Mouse (Mus musculus): ENCODE data around the gene Fam168a. TPM values are rescaled to one million over a fixed set of nuclear protein-coding genes. Genes with fewer than 3 reads are reported as not detected.
"Not testable (repeated sequence)": the region's sequence is repeated elsewhere in the genome, so short reads cannot be mapped to it uniquely, and the experiment has no call there.

The Fam168a gene
- polyA plus RNA-seq, 1 experiment from 2014 or later, result 118 TPM

GRCm38 (mm10) chr7:100840906-100841305, 134.5 kb downstream of the Fam168a start:
- no peak overlapping the region for H3K4me2 ChIP-seq (ENCODE audit: low read length)
- no peaks in the 10 kb centered on the region for H3K27me3 ChIP-seq (replicated peaks; ENCODE audit: control insufficient read depth, insufficient read depth, low read length)
- no peaks in the 10 kb centered on the region for H3K9me3 ChIP-seq (ENCODE audit: control insufficient read depth, low read length)
- peaks cover 10% of the 10 kb centered on the region for H3K36me3 ChIP-seq (ENCODE audit: control insufficient read depth, insufficient read depth)
- no peak overlapping the region for H3K4me3 ChIP-seq (replicated peaks; ENCODE audit: low read length)
- ATAC-seq, result no peak
- H3K9ac ChIP-seq (replicated peaks; ENCODE audit: low read depth, low read length), result no peak overlapping the region
- peaks cover 3% of the 10 kb centered on the region; the same call in 1 of the 2 replicates for H3K4me1 ChIP-seq (replicated peaks; ENCODE audit: control insufficient read depth, insufficient read depth, low read length)
- H3K27ac ChIP-seq (ENCODE audit: low read length), result no peak overlapping the region
- 98% methylated on average over 1 of the region's 1 CpGs for WGBS

DNA sequence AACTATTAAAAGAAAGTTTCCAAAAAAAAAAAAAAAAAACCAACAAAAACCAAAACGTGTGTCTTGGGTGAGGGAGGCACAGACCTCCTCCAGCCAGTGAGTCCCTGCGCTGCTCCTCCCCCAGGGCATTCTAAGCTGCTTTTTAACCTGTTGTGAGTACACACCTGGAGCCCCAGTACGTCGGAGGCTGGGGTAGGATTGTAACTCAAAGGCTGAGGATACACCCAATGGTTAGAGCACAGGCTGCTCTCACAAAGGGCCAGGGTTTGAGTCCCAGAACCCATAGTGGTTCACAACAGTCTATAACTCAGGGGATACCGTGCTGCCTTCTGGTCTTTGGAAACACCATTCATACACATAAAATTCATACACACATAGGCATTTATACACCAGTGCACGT, 135.2 kb downstream of the Fam168a start:
- peaks cover 3% of the 10 kb centered on the region; the same call in 1 of the 2 replicates for H3K4me1 ChIP-seq (replicated peaks; ENCODE audit: control insufficient read depth, insufficient read depth, low read length)
- H3K27me3 ChIP-seq (replicated peaks; ENCODE audit: control insufficient read depth, insufficient read depth, low read length), result no peaks in the 10 kb centered on the region
- no peak overlapping the region for H3K4me3 ChIP-seq (replicated peaks; ENCODE audit: low read length)
- H3K9me3 ChIP-seq (ENCODE audit: control insufficient read depth, low read length), result no peaks in the 10 kb centered on the region
- WGBS, result 94% methylated on average over 6 of the region's 6 CpGs
- no peak for ATAC-seq
- H3K9ac ChIP-seq (replicated peaks; ENCODE audit: low read depth, low read length), result no peak overlapping the region
- peaks cover 7% of the 10 kb centered on the region for H3K36me3 ChIP-seq (ENCODE audit: control insufficient read depth, insufficient read depth)
- H3K27ac ChIP-seq (ENCODE audit: low read length), result no peak overlapping the region
- no peak overlapping the region for H3K4me2 ChIP-seq (ENCODE audit: low read length)

DNA sequence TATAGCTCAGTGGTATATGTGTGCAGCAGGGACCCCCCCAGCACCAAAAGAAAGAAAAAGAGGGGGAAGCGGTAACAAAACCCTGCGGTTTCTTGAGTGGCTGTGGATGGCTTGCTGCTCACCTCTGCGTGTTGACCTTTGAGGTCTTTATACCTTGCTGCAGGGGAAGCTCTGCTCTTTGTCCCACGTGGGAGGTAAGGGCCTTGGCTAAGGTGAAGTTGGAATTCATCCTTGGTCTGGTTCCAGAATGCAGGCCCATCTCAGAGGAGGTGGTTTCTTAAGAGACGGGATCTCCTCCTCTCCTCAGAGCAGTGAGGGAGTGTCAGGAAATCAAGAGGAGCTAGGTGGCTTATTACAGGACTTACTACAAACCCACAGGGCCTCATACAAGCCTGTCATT, 135.7 kb downstream of the Fam168a start:
- Histone ChIP-seq H3K9ac (replicated peaks; ENCODE audit: low read depth, low read length) (no peak overlapping the region), H3K4me3 (replicated peaks; ENCODE audit: low read length) (no peak overlapping the region), H3K9me3 (ENCODE audit: control insufficient read depth, low read length) (no peaks in the 10 kb centered on the region), H3K27ac (ENCODE audit: low read length) (no peak overlapping the region), H3K4me2 (ENCODE audit: low read length) (no peak overlapping the region), H3K4me1 (replicated peaks; ENCODE audit: control insufficient read depth, insufficient read depth, low read length) (peaks cover 3% of the 10 kb centered on the region; the same call in 1 of the 2 replicates), H3K36me3 (ENCODE audit: control insufficient read depth, insufficient read depth) (peaks cover 1% of the 10 kb centered on the region), H3K27me3 (replicated peaks; ENCODE audit: control insufficient read depth, insufficient read depth, low read length) (no peaks in the 10 kb centered on the region)
- ATAC-seq, result no peak
- 88% methylated on average over 5 of the region's 5 CpGs for WGBS

- Histone ChIP-seq H3K4me3 (replicated peaks; ENCODE audit: low read length) (no peak overlapping the region), H3K9me3 (ENCODE audit: control insufficient read depth, low read length) (no peaks in the 10 kb centered on the region), H3K9ac (replicated peaks; ENCODE audit: low read depth, low read length) (no peak overlapping the region), H3K27ac (ENCODE audit: low read length) (no peak overlapping the region), H3K4me2 (ENCODE audit: low read length) (no peak overlapping the region), H3K4me1 (replicated peaks; ENCODE audit: control insufficient read depth, insufficient read depth, low read length) (peaks cover 3% of the 10 kb centered on the region; the same call in 1 of the 2 replicates), H3K36me3 (ENCODE audit: control insufficient read depth, insufficient read depth) (no peaks in the 10 kb centered on the region), H3K27me3 (replicated peaks; ENCODE audit: control insufficient read depth, insufficient read depth, low read length) (no peaks in the 10 kb centered on the region)
- no peak for ATAC-seq
- WGBS, result 87% methylated on average over 2 of the region's 2 CpGs
These were observed 137.4 kb downstream of the Fam168a start for GRCm38 (mm10) chr7:100843866-100844265.

DNA sequence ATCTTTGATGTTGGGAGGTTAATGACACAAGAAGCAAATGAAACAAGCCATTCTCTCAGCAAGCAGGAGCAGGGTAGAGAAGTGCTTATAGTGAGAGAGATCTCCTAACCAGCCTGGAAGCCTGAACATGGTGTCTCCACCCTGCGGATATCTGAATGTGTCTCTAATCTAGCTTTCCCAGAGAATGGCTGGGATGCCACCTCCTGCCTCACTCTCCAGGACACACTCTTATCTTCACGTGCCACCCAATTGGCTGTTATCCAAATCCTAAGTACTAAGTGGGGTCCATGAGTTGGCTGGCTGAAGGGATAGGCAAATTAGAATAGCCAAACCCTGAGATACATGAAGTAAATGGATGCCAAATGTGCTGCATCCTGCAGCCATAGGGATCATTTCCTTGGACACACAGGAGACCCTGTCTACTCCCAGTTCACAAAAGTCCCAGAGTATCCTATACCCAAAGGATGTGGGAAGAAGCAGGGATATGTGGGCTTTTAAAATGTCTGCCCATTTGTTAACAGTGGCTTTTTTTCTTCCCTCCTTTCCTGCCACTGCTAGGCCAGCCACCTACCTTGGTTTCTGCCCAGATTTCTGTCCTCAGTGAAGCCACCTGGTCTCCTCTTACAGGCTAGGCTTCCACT, 138.1 kb downstream of the Fam168a start:
- ATAC-seq, result no peak
- no peaks in the 10 kb centered on the region for H3K36me3 ChIP-seq (ENCODE audit: control insufficient read depth, insufficient read depth)
- no peak overlapping the region for H3K4me3 ChIP-seq (replicated peaks; ENCODE audit: low read length)
- no peak overlapping the region for H3K27ac ChIP-seq (ENCODE audit: low read length)
- WGBS, result 58% methylated on average over 2 of the region's 2 CpGs
- H3K9ac ChIP-seq (replicated peaks; ENCODE audit: low read depth, low read length), result no peak overlapping the region
- H3K27me3 ChIP-seq (replicated peaks; ENCODE audit: control insufficient read depth, insufficient read depth, low read length), result no peaks in the 10 kb centered on the region
- peaks cover 2% of the 10 kb centered on the region; the same call in 1 of the 2 replicates for H3K4me1 ChIP-seq (replicated peaks; ENCODE audit: control insufficient read depth, insufficient read depth, low read length)
- no peaks in the 10 kb centered on the region for H3K9me3 ChIP-seq (ENCODE audit: control insufficient read depth, low read length)
- H3K4me2 ChIP-seq (ENCODE audit: low read length), result no peak overlapping the region

- Histone ChIP-seq H3K36me3 (ENCODE audit: control insufficient read depth, insufficient read depth) (no peaks in the 10 kb centered on the region), H3K27me3 (replicated peaks; ENCODE audit: control insufficient read depth, insufficient read depth, low read length) (no peaks in the 10 kb centered on the region), H3K4me2 (ENCODE audit: low read length) (no peak overlapping the region), H3K4me1 (replicated peaks; ENCODE audit: control insufficient read depth, insufficient read depth, low read length) (no peaks in the 10 kb centered on the region), H3K27ac (ENCODE audit: low read length) (no peak overlapping the region), H3K9ac (replicated peaks; ENCODE audit: low read depth, low read length) (no peak overlapping the region), H3K4me3 (replicated peaks; ENCODE audit: low read length) (no peak overlapping the region), H3K9me3 (ENCODE audit: control insufficient read depth, low read length) (no peaks in the 10 kb centered on the region)
- ATAC-seq, result no peak
These were observed 138.6 kb downstream of the Fam168a start for GRCm38 (mm10) chr7:100845026-100845400.

DNA sequence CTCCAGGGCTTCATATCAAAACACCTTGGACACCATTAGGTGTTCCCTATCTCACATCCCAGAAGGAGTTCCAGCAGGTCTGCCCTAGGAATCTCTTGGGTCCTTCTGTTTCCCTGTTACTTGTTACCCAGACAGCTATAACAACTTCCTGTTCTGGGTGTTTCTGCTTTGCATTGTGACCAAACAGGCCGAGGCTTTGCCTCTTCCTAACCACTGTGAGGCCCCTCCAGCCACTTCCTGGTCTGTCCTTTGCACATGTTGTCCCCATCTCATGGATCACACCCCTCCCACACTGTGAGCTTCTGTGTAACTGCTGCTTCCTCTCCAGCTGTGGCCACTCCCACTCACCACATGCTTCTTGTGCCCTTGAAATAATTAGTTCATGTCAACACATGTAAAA, 139.0 kb downstream of the Fam168a start:
- 58% methylated on average over 1 of the region's 1 CpGs for WGBS
- ATAC-seq, result no peak
- no peaks in the 10 kb centered on the region for H3K27me3 ChIP-seq (replicated peaks; ENCODE audit: control insufficient read depth, insufficient read depth, low read length)
- no peaks in the 10 kb centered on the region for H3K36me3 ChIP-seq (ENCODE audit: control insufficient read depth, insufficient read depth)
- H3K9ac ChIP-seq (replicated peaks; ENCODE audit: low read depth, low read length), result no peak overlapping the region
- no peaks in the 10 kb centered on the region for H3K4me1 ChIP-seq (replicated peaks; ENCODE audit: control insufficient read depth, insufficient read depth, low read length)
- no peaks in the 10 kb centered on the region for H3K9me3 ChIP-seq (ENCODE audit: control insufficient read depth, low read length)
- H3K4me3 ChIP-seq (replicated peaks; ENCODE audit: low read length), result no peak overlapping the region
- no peak overlapping the region for H3K27ac ChIP-seq (ENCODE audit: low read length)
- no peak overlapping the region for H3K4me2 ChIP-seq (ENCODE audit: low read length)

- H3K4me2 ChIP-seq (ENCODE audit: low read length); H3K4me3 ChIP-seq (replicated peaks; ENCODE audit: low read length); H3K36me3 ChIP-seq (ENCODE audit: control insufficient read depth, insufficient read depth); H3K4me1 ChIP-seq (replicated peaks; ENCODE audit: control insufficient read depth, insufficient read depth, low read length); H3K9ac ChIP-seq (replicated peaks; ENCODE audit: low read depth, low read length); H3K27ac ChIP-seq (ENCODE audit: low read length); ATAC-seq; H3K9me3 ChIP-seq (ENCODE audit: control insufficient read depth, low read length); H3K27me3 ChIP-seq (replicated peaks; ENCODE audit: control insufficient read depth, insufficient read depth, low read length): not testable (repeated sequence)
- WGBS, result 59% methylated on average over 7 of the region's 7 CpGs
These were observed 139.6 kb downstream of the Fam168a start for GRCm38 (mm10) chr7:100846033-100846432.

GRCm38 (mm10) chr7:100847131-100847530, 140.7 kb downstream of the Fam168a start:
- Histone ChIP-seq H3K4me1 (replicated peaks; ENCODE audit: control insufficient read depth, insufficient read depth, low read length) (peaks cover 10% of the 10 kb centered on the region), H3K36me3 (ENCODE audit: control insufficient read depth, insufficient read depth) (no peaks in the 10 kb centered on the region), H3K4me2 (ENCODE audit: low read length) (no peak overlapping the region), H3K27ac (ENCODE audit: low read length) (no peak overlapping the region), H3K27me3 (replicated peaks; ENCODE audit: control insufficient read depth, insufficient read depth, low read length) (no peaks in the 10 kb centered on the region), H3K4me3 (replicated peaks; ENCODE audit: low read length) (no peak overlapping the region), H3K9me3 (ENCODE audit: control insufficient read depth, low read length) (no peaks in the 10 kb centered on the region), H3K9ac (replicated peaks; ENCODE audit: low read depth, low read length) (no peak overlapping the region)
- 88% methylated on average over 6 of the region's 6 CpGs for WGBS
- ATAC-seq, result no peak

DNA sequence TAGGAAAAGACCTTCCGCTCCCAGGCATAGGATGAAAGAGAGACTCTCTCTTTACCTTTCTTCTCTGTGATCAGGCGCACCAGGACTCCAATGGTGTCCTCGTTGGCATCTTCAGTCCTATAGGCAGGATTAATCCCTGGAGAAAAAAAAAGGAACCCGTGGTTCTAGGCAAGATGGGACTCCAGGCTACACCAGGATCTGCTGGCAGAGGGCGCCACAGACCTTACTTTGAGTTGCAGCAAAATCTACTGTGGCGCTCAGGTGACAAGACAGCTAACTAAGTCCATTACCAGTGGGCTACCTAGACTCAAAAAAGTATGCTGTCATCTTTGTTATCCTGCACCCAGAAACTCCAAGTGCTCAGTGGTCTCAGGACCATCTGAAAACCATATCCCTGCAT, 142.3 kb downstream of the Fam168a start:
- no peak overlapping the region for H3K27ac ChIP-seq (ENCODE audit: low read length)
- WGBS, result 24% methylated on average over 6 of the region's 6 CpGs
- H3K4me1 ChIP-seq (replicated peaks; ENCODE audit: control insufficient read depth, insufficient read depth, low read length), result peaks cover 16% of the 10 kb centered on the region
- no peak overlapping the region for H3K9ac ChIP-seq (replicated peaks; ENCODE audit: low read depth, low read length)
- H3K4me2 ChIP-seq (ENCODE audit: low read length), result no peak overlapping the region
- no peaks in the 10 kb centered on the region for H3K36me3 ChIP-seq (ENCODE audit: control insufficient read depth, insufficient read depth)
- no peaks in the 10 kb centered on the region for H3K9me3 ChIP-seq (ENCODE audit: control insufficient read depth, low read length)
- ATAC-seq, result no peak
- H3K4me3 ChIP-seq (replicated peaks; ENCODE audit: low read length), result no peak overlapping the region
- no peaks in the 10 kb centered on the region for H3K27me3 ChIP-seq (replicated peaks; ENCODE audit: control insufficient read depth, insufficient read depth, low read length)
